Mouse (Mus musculus) neural tube, embryonic 13.5 days (tissue): ENCODE results near the gene Stk24. TPM values are rescaled to one million over a fixed set of nuclear protein-coding genes. Genes with fewer than 3 reads are reported as not detected.

Experiments
- ATAC-seq: fragments of 200-750 bp; cut with Nextera tagmentation; 2 replicates; pipeline ENCODE4 v1.8.0; 2017; ENCODE audit warnings: low read depth, mild to moderate bottlenecking, moderate TSS enrichment, moderate library complexity
- H3K27ac ChIP-seq: fragments of 300-500 bp; sonication (generic); replicated peaks from 2 replicates; pipeline ENCODE4 v1.5.1; 2015; ENCODE audit warnings: moderate library complexity, mild to moderate bottlenecking, inconsistent platforms
- H3K27me3 ChIP-seq: fragments of 300-500 bp; sonication (generic); 2 replicates; pipeline ENCODE4 v1.6.1; 2015; ENCODE audit warnings: mild to moderate bottlenecking, inconsistent platforms
- H3K36me3 ChIP-seq: fragments of 300-500 bp; sonication (generic); 2 replicates; pipeline ENCODE4 v1.6.1; 2015; ENCODE audit warnings: mild to moderate bottlenecking, inconsistent platforms
- H3K4me1 ChIP-seq: fragments of 300-500 bp; sonication (generic); replicated peaks from 2 replicates; pipeline ENCODE4 v1.6.1; 2015; ENCODE audit warnings: inconsistent platforms
- H3K4me2 ChIP-seq: fragments of 300-500 bp; sonication (generic); 2 replicates; pipeline ENCODE4 v1.6.1; 2015; ENCODE audit warnings: inconsistent platforms, mild to moderate bottlenecking, moderate library complexity
- H3K4me3 ChIP-seq: fragments of 300-500 bp; sonication (generic); 2 replicates; pipeline ENCODE4 v1.5.1; 2015; ENCODE audit warnings: mild to moderate bottlenecking, inconsistent platforms
- H3K9ac ChIP-seq: fragments of 300-500 bp; sonication (generic); 2 replicates; pipeline ENCODE4 v1.6.1; 2015; ENCODE audit warnings: moderate library complexity, mild to moderate bottlenecking, inconsistent platforms
- H3K9me3 ChIP-seq: fragments of 300-500 bp; sonication (generic); 2 replicates; pipeline ENCODE4 v1.6.1; 2016; ENCODE audit warnings: inconsistent platforms
- WGBS: fragments of 180-500 bp; shearing (Covaris S2); methylation state at CpG from one replicate; pipeline ENCODE4 v1.1.7; 2015; 5-methylcytosine and 5-hydroxymethylcytosine counted together
- polyA plus RNA-seq: library from polyadenylated mRNA; unstranded; fragments of >200 nt; fragmentation: Nextera tagmentation; extraction: Ambion mirVana; gene quantifications from 2 replicates; pipeline ENCODE4 v1.2.1, GENCODE M21; 2015

Stk24 gene
- polyA plus RNA-seq, 1 experiment from 2014 or later, result 22.5 TPM

GRCm38 (mm10) chr14:121264453-121264852 is 115.4 kb downstream of the Stk24 start:
- H3K27me3 ChIP-seq, result no peaks in the 10 kb centered on the region
- no peaks in the 10 kb centered on the region for H3K9me3 ChIP-seq
- no peak for ATAC-seq
- H3K36me3 ChIP-seq, result peaks cover 12% of the 10 kb centered on the region; the same call in 1 of the 2 replicates
- no peak overlapping the region for H3K4me3 ChIP-seq
- no peak overlapping the region for H3K9ac ChIP-seq
- WGBS, result 85% methylated on average over 6 of the region's 6 CpGs
- no peak overlapping the region for H3K4me2 ChIP-seq
- H3K4me1 ChIP-seq, result no peaks in the 10 kb centered on the region
- no peak overlapping the region for H3K27ac ChIP-seq

DNA sequence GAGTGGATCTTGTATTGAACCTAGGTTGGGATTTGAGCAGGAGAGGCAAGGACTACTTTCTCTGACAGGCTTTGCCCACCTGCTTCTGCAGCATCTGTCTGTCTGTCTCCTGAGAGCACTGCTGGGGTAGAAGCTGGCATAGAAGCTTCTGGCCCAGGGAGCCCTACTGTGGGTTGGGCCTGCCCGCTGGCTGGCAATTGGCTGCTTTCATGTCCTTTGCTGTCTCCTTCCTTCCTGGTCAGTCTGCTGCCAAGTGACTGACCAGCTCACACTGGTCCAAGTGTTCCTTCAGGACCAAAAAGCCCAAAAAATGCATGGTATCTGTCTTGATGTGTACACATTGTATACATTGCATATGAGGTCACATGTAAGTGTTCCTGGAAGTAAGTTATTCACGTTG is 115.9 kb downstream of the Stk24 start:
- H3K4me2 ChIP-seq, result no peak overlapping the region
- H3K4me3 ChIP-seq, result no peak overlapping the region
- H3K27me3 ChIP-seq, result no peaks in the 10 kb centered on the region
- no peak overlapping the region for H3K9ac ChIP-seq
- H3K36me3 ChIP-seq, result peaks cover 12% of the 10 kb centered on the region; the same call in 1 of the 2 replicates
- ATAC-seq, result no peak
- H3K9me3 ChIP-seq, result no peaks in the 10 kb centered on the region
- H3K27ac ChIP-seq, result no peak overlapping the region
- WGBS, result 92% methylated on average over 2 of the region's 2 CpGs
- no peaks in the 10 kb centered on the region for H3K4me1 ChIP-seq

- ATAC-seq, result no peak
- no peak overlapping the region for H3K4me3 ChIP-seq
- H3K36me3 ChIP-seq, result peaks cover 9% of the 10 kb centered on the region
- H3K4me1 ChIP-seq, result no peaks in the 10 kb centered on the region
- H3K4me2 ChIP-seq, result no peak overlapping the region
- H3K27ac ChIP-seq, result no peak overlapping the region
- no peaks in the 10 kb centered on the region for H3K27me3 ChIP-seq
- H3K9me3 ChIP-seq, result no peaks in the 10 kb centered on the region
- H3K9ac ChIP-seq, result no peak overlapping the region
- WGBS, result 72% methylated on average over 4 of the region's 4 CpGs
Observed at GRCm38 (mm10) chr14:121262606-121263005, 117.2 kb downstream of the Stk24 start.

- H3K27ac ChIP-seq, result no peak overlapping the region
- no peak for ATAC-seq
- H3K36me3 ChIP-seq, result peaks cover 5% of the 10 kb centered on the region; the same call in 1 of the 2 replicates
- no peaks in the 10 kb centered on the region for H3K9me3 ChIP-seq
- H3K4me3 ChIP-seq, result no peak overlapping the region
- WGBS, result 80% methylated on average over 5 of the region's 5 CpGs
- H3K4me2 ChIP-seq, result no peak overlapping the region
- H3K4me1 ChIP-seq, result no peaks in the 10 kb centered on the region
- no peaks in the 10 kb centered on the region for H3K27me3 ChIP-seq
- H3K9ac ChIP-seq, result no peak overlapping the region
Observed at GRCm38 (mm10) chr14:121261229-121261879, 118.5 kb downstream of the Stk24 start.

- 55% methylated on average over 7 of the region's 7 CpGs for WGBS
- H3K4me2 ChIP-seq, result no peak overlapping the region
- H3K27ac ChIP-seq, result no peak overlapping the region
Observed at GRCm38 (mm10) chr14:121259789-121260188, 120.0 kb downstream of the Stk24 start.

GRCm38 (mm10) chr14:121259332-121259731 is 120.5 kb downstream of the Stk24 start:
- no peak overlapping the region for H3K27ac ChIP-seq
- H3K4me1 ChIP-seq, result no peaks in the 10 kb centered on the region
- no peak overlapping the region for H3K4me2 ChIP-seq
- no peak overlapping the region for H3K9ac ChIP-seq
- WGBS, result 56% methylated on average over 11 of the region's 11 CpGs
- H3K9me3 ChIP-seq, result no peaks in the 10 kb centered on the region
- peaks cover 5% of the 10 kb centered on the region; the same call in 1 of the 2 replicates for H3K36me3 ChIP-seq
- 0 out of 2 replicates have a peak, but pooled peaks have one; percentile 19 for ATAC-seq
- H3K4me3 ChIP-seq, result no peak overlapping the region
- no peaks in the 10 kb centered on the region for H3K27me3 ChIP-seq

More at GRCm38 (mm10) chr14:121259789-121260188, 120.0 kb downstream of the Stk24 start:
- Histone ChIP-seq H3K9me3 (no peaks in the 10 kb centered on the region), H3K4me1 (no peaks in the 10 kb centered on the region), H3K36me3 (peaks cover 5% of the 10 kb centered on the region; the same call in 1 of the 2 replicates), H3K4me3 (no peak overlapping the region), H3K9ac (no peak overlapping the region), H3K27me3 (no peaks in the 10 kb centered on the region)
- peak; percentile 66 for ATAC-seq

DNA sequence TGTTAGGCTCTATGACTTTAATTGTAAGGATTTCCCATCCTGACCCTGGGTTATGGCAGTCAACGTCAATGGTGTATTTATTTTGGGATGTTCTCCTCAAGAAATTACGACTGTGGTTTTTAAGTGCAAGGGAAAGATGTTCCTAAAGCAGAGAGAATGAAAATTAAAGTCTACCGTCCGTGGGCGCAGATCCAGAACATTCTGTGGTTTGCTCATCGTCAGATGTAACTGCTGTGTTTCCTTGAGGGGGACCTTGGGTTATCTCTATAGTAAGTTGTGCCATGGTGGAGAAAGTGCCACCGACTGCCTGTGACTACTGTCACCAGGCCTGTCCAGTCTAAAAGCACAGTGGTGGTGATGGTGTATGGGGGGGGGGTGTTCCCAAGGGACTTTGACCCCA is 122.9 kb downstream of the Stk24 start:
- Histone ChIP-seq H3K4me3 (no peak overlapping the region), H3K4me2 (no peak overlapping the region), H3K9me3 (no peaks in the 10 kb centered on the region), H3K27ac (no peak overlapping the region), H3K36me3 (peaks cover 5% of the 10 kb centered on the region; the same call in 1 of the 2 replicates), H3K9ac (no peak overlapping the region), H3K4me1 (no peaks in the 10 kb centered on the region; the same call in 1 of the 2 replicates), H3K27me3 (no peaks in the 10 kb centered on the region)
- 93% methylated on average over 7 of the region's 7 CpGs for WGBS
- no peak for ATAC-seq

GRCm38 (mm10) chr14:121255469-121255868 is 124.3 kb downstream of the Stk24 start:
- Histone ChIP-seq H3K4me1 (no peaks in the 10 kb centered on the region; the same call in 1 of the 2 replicates), H3K9ac (no peak overlapping the region), H3K4me2 (no peak overlapping the region), H3K27me3 (no peaks in the 10 kb centered on the region), H3K27ac (no peak overlapping the region), H3K4me3 (no peak overlapping the region), H3K9me3 (no peaks in the 10 kb centered on the region), H3K36me3 (peaks cover 11% of the 10 kb centered on the region)
- no peak for ATAC-seq
- 92% methylated on average over 13 of the region's 13 CpGs for WGBS

- ATAC-seq, result no peak
- H3K27ac ChIP-seq, result no peak overlapping the region
- WGBS, result 93% methylated on average over 10 of the region's 10 CpGs
- no peak overlapping the region for H3K9ac ChIP-seq
- no peaks in the 10 kb centered on the region; the same call in 1 of the 2 replicates for H3K4me1 ChIP-seq
- no peaks in the 10 kb centered on the region for H3K9me3 ChIP-seq
- H3K36me3 ChIP-seq, result peaks cover 17% of the 10 kb centered on the region
- H3K27me3 ChIP-seq, result no peaks in the 10 kb centered on the region
- H3K4me3 ChIP-seq, result no peak overlapping the region
- H3K4me2 ChIP-seq, result no peak overlapping the region
Observed at GRCm38 (mm10) chr14:121254869-121255268, 124.9 kb downstream of the Stk24 start.

- no peak for ATAC-seq
- no peaks in the 10 kb centered on the region for H3K9me3 ChIP-seq
- no peaks in the 10 kb centered on the region; the same call in 1 of the 2 replicates for H3K4me1 ChIP-seq
- H3K36me3 ChIP-seq, result peaks cover 13% of the 10 kb centered on the region
- no peak overlapping the region for H3K9ac ChIP-seq
- no peak overlapping the region for H3K27ac ChIP-seq
- 92% methylated on average over 10 of the region's 10 CpGs for WGBS
- H3K4me2 ChIP-seq, result no peak overlapping the region
- no peak overlapping the region for H3K4me3 ChIP-seq
- no peaks in the 10 kb centered on the region for H3K27me3 ChIP-seq
Observed at GRCm38 (mm10) chr14:121252542-121252941, 127.3 kb downstream of the Stk24 start.

- no peak overlapping the region for H3K9ac ChIP-seq
- no peak overlapping the region for H3K27ac ChIP-seq
- 66% methylated on average over 4 of the region's 4 CpGs for WGBS
- no peaks in the 10 kb centered on the region for H3K9me3 ChIP-seq
- no peaks in the 10 kb centered on the region for H3K27me3 ChIP-seq
- peaks cover 12% of the 10 kb centered on the region for H3K36me3 ChIP-seq
- no peak for ATAC-seq
- H3K4me2 ChIP-seq, result no peak overlapping the region
- H3K4me3 ChIP-seq, result no peak overlapping the region
- H3K4me1 ChIP-seq, result peaks cover 7% of the 10 kb centered on the region
Observed at GRCm38 (mm10) chr14:121251708-121252107, 128.1 kb downstream of the Stk24 start.

DNA sequence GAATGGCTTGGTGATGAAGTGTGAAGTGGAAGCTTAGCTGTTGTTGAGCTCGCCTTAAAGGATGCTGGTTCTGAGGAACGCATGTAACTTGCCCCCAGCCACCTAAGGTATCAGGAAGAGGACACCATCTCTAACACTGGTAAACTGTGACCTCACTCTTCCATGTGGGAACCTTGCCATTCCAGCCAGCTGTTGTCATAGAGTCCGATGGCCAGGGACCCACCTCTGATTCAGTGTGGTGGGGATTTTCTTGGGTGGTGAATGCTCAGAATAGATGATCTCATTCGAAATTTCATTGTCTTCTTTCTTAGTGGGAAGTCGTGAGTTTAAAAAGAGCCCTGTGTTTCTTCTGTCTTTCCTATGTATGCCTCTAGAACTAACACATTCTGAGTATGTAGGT is 128.7 kb downstream of the Stk24 start:
- H3K4me3 ChIP-seq, result no peak overlapping the region
- peaks cover 12% of the 10 kb centered on the region for H3K36me3 ChIP-seq
- H3K4me1 ChIP-seq, result peaks cover 13% of the 10 kb centered on the region
- H3K4me2 ChIP-seq, result no peak overlapping the region
- ATAC-seq, result no peak
- no peaks in the 10 kb centered on the region for H3K27me3 ChIP-seq
- no peak overlapping the region for H3K9ac ChIP-seq
- no peaks in the 10 kb centered on the region for H3K9me3 ChIP-seq
- no peak overlapping the region for H3K27ac ChIP-seq
- 86% methylated on average over 5 of the region's 5 CpGs for WGBS

DNA sequence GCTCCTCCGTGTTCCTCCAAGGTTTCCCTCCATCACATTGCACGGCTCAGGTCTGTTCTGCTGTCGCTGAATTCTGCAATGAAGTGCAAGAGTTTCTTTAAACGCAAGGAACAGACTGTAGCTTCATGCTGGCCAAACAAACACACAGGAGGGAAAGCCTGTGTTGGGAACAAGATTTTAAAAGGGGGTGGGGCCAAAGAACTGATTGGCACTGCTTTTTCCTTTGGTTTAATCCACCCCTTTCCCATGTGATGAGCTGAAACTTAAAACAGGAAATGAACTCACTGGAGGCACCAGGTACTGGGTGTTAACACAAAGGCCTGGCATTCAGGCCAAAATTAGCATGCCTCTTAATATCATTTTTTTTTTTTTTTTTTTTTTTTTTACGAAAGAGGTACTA is 131.5 kb downstream of the Stk24 start:
- H3K27ac ChIP-seq, result no peak overlapping the region
- 91% methylated on average over 5 of the region's 5 CpGs for WGBS
- H3K4me1 ChIP-seq, result peaks cover 14% of the 10 kb centered on the region
- H3K4me2 ChIP-seq, result no peak overlapping the region
- no peak overlapping the region for H3K4me3 ChIP-seq
- H3K9ac ChIP-seq, result no peak overlapping the region
- peaks cover 27% of the 10 kb centered on the region for H3K36me3 ChIP-seq
- ATAC-seq, result no peak
- no peaks in the 10 kb centered on the region for H3K9me3 ChIP-seq
- no peaks in the 10 kb centered on the region for H3K27me3 ChIP-seq
